Mouse (Mus musculus) kidney, adult 2 months (tissue): Measurements from ENCODE around the gene Sec13.

ENCODE experiments used
- CTCF ChIP-seq: fragments of 200-500 bp; conservative IDR thresholded peaks from 2 replicates; pipeline ENCODE4 v1.5.1; 2011; ENCODE audit warnings: low read depth, mild to moderate bottlenecking, control low read depth, low read length, moderate library complexity, mixed read lengths; ENCODE audit not compliant: insufficient read depth, insufficient read length
- POLR2A ChIP-seq: fragments of 200-500 bp; IDR thresholded peaks from one replicate; pipeline ENCODE4 v1.6.1; 2011; ENCODE audit warnings: low read depth, low read length, control low read depth

- TF ChIP-seq POLR2A (no peak), CTCF (no peak)
Observed at GRCm38 (mm10) chr6:113692661-113693133, 47.8 kb downstream of the Sec13 start.
